7 mouse cellular contexts compared by ENCODE assay signal in the genomic region with DNA sequence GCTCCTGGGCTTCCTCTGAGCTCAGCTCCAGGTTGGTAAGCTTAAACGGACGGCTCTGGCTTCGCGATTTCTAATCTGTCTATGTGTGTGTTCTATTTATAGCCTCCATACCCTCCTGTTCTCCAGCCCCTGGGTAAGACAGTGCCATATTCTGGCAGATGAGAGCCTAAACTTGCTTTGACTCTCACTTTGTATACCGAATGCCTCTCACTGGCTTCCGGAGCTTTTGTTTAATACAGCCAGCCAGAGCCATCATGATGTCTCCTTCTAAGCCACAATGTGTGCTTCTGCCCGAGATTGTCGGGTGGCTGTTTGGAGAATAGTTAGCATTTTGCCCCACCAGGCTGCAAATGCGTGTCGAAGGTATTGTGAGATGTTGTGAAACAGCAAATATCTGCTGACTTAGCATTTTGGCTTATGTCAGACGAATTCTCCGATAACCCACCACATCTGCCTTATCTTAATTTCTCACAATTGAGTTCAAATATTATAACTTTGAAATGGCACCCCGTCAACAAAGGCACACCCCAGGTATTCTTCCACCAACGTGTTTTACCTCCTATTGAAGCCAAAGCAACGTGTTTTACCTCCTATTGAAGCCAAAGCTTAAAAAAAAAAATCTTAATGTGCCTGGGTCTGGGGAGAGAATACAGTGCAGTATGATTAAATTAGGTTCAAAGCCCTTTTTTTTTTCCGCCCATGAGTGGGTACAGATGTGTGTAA.
DNase-seq lines count a peak whose midpoint lies in the region; ATAC-seq and TF ChIP-seq lines count a peak whose summit lies in the region.

No protein-coding gene starts in this region.

- H3K36me3 ChIP-seq in lung, postnatal 0 days (ENCODE audit: insufficient read depth, low read length), result no peaks in the 10 kb centered on the region
- H3K36me3 ChIP-seq in midbrain, embryonic 11.5 days (ENCODE audit: control insufficient read depth, insufficient read depth, low read length), result no peaks in the 10 kb centered on the region

- H3K27me3 ChIP-seq in lung, postnatal 0 days (replicated peaks; ENCODE audit: insufficient read depth, low read length), result no peaks in the 10 kb centered on the region
- no peaks in the 10 kb centered on the region for H3K27me3 ChIP-seq in midbrain, embryonic 11.5 days (ENCODE audit: control insufficient read depth, insufficient read depth, low read length)

- H3K4me1 ChIP-seq in lung, postnatal 0 days (ENCODE audit: insufficient read depth, low read depth, low read length), result no peaks in the 10 kb centered on the region
- H3K4me1 ChIP-seq in lung, adult 2 months (ENCODE audit: control insufficient read depth, insufficient read depth, low read length), result no peaks in the 10 kb centered on the region
- peaks cover 4% of the 10 kb centered on the region; the same call in 1 of the 2 replicates for H3K4me1 ChIP-seq in embryonic fibroblast, embryonic 13.5 days (ENCODE audit: control insufficient read depth, insufficient read depth, low read length)
- H3K4me1 ChIP-seq in midbrain, embryonic 11.5 days (ENCODE audit: control insufficient read depth, insufficient read depth, low read length), result peaks cover 4% of the 10 kb centered on the region

- no peak for ATAC-seq in lung, postnatal 0 days
- ATAC-seq in midbrain, embryonic 11.5 days (ENCODE audit: low FRiP score), result peak; percentile 66; the same call in 1 of the 2 replicates
- no peak for ATAC-seq in CD4-positive, CD25-positive, alpha-beta regulatory T cell, adult 4 months

- no peak overlapping the region for H3K27ac ChIP-seq in lung, postnatal 0 days (ENCODE audit: low read length)
- no peak overlapping the region for H3K27ac ChIP-seq in embryonic fibroblast, embryonic 13.5 days (ENCODE audit: insufficient read depth, low read length)
- no peak overlapping the region for H3K27ac ChIP-seq in midbrain, embryonic 11.5 days (ENCODE audit: low read depth, low read length)

- TF ChIP-seq CTCF in lung, postnatal 0 days (IDR thresholded peaks at IDR 0.05), result no peak
- TF ChIP-seq CTCF in lung, adult 2 months (IDR thresholded peaks at IDR 0.05; ENCODE audit: insufficient read depth, low read length), result no peak
- no peak for TF ChIP-seq CTCF in embryonic fibroblast, embryonic 13.5 days (IDR thresholded peaks at IDR 0.05; ENCODE audit: borderline replicate concordance, insufficient read depth, low read length)

- 3% methylated on average over 16 of the region's 16 CpGs for WGBS in lung, postnatal 0 days
- WGBS in lung, adult 2 months, result 4% methylated on average over 16 of the region's 16 CpGs
- 5% methylated on average over 16 of the region's 16 CpGs for WGBS in midbrain, embryonic 11.5 days

- no peak for TF ChIP-seq EP300 in lung, postnatal 0 days (IDR thresholded peaks at IDR 0.05)

- peak overlapping the region; percentile 46 for H3K4me2 ChIP-seq in lung, postnatal 0 days (replicated peaks; ENCODE audit: low read depth, low read length)
- H3K4me2 ChIP-seq in midbrain, embryonic 11.5 days, result peak overlapping the region; percentile 75

- H3K4me3 ChIP-seq in lung, postnatal 0 days (ENCODE audit: low read depth, low read length), result peak overlapping the region; percentile 4; the same call in 1 of the 2 replicates
- H3K4me3 ChIP-seq in lung, adult 2 months (replicated peaks; ENCODE audit: extremely low read depth, low read depth, low read length), result no peak overlapping the region
- peak overlapping the region; percentile 25 for H3K4me3 ChIP-seq in embryonic fibroblast, embryonic 13.5 days (ENCODE audit: insufficient read depth, low read length)
- H3K4me3 ChIP-seq in midbrain, embryonic 11.5 days (ENCODE audit: low read depth, low read length), result peak overlapping the region; percentile 48

- H3K9me3 ChIP-seq in lung, postnatal 0 days (ENCODE audit: low read length), result no peaks in the 10 kb centered on the region
- no peaks in the 10 kb centered on the region for H3K9me3 ChIP-seq in midbrain, embryonic 11.5 days (ENCODE audit: control insufficient read depth, low read length)

- no peak overlapping the region for H3K9ac ChIP-seq in lung, postnatal 0 days (replicated peaks; ENCODE audit: low read depth)
- H3K9ac ChIP-seq in midbrain, embryonic 11.5 days (ENCODE audit: low read length), result peak overlapping the region; percentile 64

- no peak for TF ChIP-seq POLR2A in lung, adult 2 months (IDR thresholded peaks at IDR 0.05; ENCODE audit: borderline replicate concordance, extremely low read depth, low read depth, low read length)
- no peak for TF ChIP-seq POLR2A in embryonic fibroblast, embryonic 13.5 days (IDR thresholded peaks at IDR 0.05; ENCODE audit: low read depth, low read length)

- no peak for DNase-seq in lung, postnatal 0 days (ENCODE audit: low spot score)
- DNase-seq in lung, adult 2 months, result no peak
- DNase-seq in layer of hippocampus, adult 11-12 months (ENCODE audit: low spot score), result peak; percentile 40
- peak; percentile 92 for DNase-seq in midbrain, embryonic 11.5 days (ENCODE audit: low spot score, missing footprints)
- no peak for DNase-seq in adrenal gland, postnatal 4 days (ENCODE audit: low spot score in 2 of 2)

Comparison
In these comparisons a context has a peak if more than half of its experiments do, and no peak if none do; other contexts are left out.
1. DNase-seq: peak in layer of hippocampus, adult 11-12 months (single experiment) and midbrain, embryonic 11.5 days (single experiment); none in lung, postnatal 0 days (single experiment), lung, adult 2 months (single experiment) and adrenal gland, postnatal 4 days (0 of 2).